17 mouse cellular contexts compared by ENCODE assay signal in the genomic region with DNA sequence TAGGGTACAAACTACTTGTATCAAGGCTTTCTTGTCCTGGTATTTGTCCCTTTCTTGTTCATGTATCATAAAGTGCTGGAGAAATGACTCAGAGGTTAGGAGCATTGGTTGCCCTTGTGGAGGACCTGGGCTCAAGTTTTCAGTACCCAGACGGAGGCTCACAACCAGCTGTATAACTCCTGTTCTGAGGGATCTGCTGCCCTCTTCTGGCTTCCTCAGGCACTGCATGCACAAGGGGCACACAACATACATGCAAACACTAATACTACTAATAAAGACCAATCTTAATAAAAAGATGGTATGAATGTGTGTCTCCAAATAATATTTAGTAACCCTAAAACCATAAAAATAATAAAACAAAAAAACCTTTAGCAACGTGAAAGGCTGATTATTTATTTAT.
DNase-seq lines count a peak whose midpoint lies in the region; ATAC-seq and TF ChIP-seq lines count a peak whose summit lies in the region.
"Had no signal": no experiment of that assay in that cellular context is flagged by ENCODE, and none has a peak within 500 bp of the region (broad histone marks: within the 10 kb centered on the region; RNA-seq: fewer than 3 reads in every experiment).

No protein-coding gene starts in this region.

- no peaks in the 10 kb centered on the region for H3K27me3 ChIP-seq in kidney, adult 2 months (replicated peaks; ENCODE audit: control insufficient read depth, insufficient read depth, low read length)
- H3K27me3 ChIP-seq in kidney, embryonic 14.5 days (ENCODE audit: control insufficient read depth, insufficient read depth, low read length) = no peaks in the 10 kb centered on the region
- H3K27me3 ChIP-seq in lung, embryonic 14.5 days (ENCODE audit: insufficient read depth, low read length) = no peaks in the 10 kb centered on the region
- no peaks in the 10 kb centered on the region for H3K27me3 ChIP-seq in MEL (ENCODE audit: control insufficient read depth in 1 of 2, insufficient read depth in 2 of 2, low read length in 2 of 2)
- no peaks in the 10 kb centered on the region for H3K27me3 ChIP-seq in stomach, postnatal 0 days (ENCODE audit: control insufficient read depth, insufficient read depth, low read length)
- H3K27me3 ChIP-seq: forebrain, embryonic 13.5 days; heart, embryonic 15.5 days; limb, embryonic 15.5 days; neural tube, embryonic 13.5 days; stomach, embryonic 15.5 days had no signal

- 0 out of 2 replicates have a peak, but pooled peaks have one; percentile 15 for TF ChIP-seq CTCF in kidney, adult 2 months (conservative IDR thresholded peaks at IDR 0.05; ENCODE audit: insufficient read depth, insufficient read length, low read depth, low read length)
- TF ChIP-seq CTCF in lung, embryonic 14.5 days (IDR thresholded peaks at IDR 0.05; ENCODE audit: low read depth) = 0 out of 2 replicates have a peak, but pooled peaks have one; percentile 26
- peak; percentile 16 to 38 (median 28); a peak in 5 of 6 replicates for TF ChIP-seq CTCF in MEL (IDR thresholded peaks at IDR 0.05 in 2 of 3, conservative IDR thresholded peaks at IDR 0.05 in 1 of 3; ENCODE audit: control insufficient read depth in 1 of 3, insufficient read depth in 1 of 3, low read depth in 2 of 3, low read length in 3 of 3, poor library complexity in 1 of 3, severe bottlenecking in 1 of 3)
- peak; percentile 30; the same call in 1 of the 2 replicates for TF ChIP-seq CTCF in stomach, postnatal 0 days (IDR thresholded peaks at IDR 0.05; ENCODE audit: low read depth)

- H3K4me3 ChIP-seq in kidney, adult 2 months (ENCODE audit: insufficient read depth, low read depth, low read length) = no peak overlapping the region
- H3K4me3 ChIP-seq in kidney, embryonic 14.5 days (ENCODE audit: low read length) = no peak overlapping the region
- no peak overlapping the region for H3K4me3 ChIP-seq in lung, embryonic 14.5 days (ENCODE audit: low read depth, low read length)
- no peak overlapping the region for H3K4me3 ChIP-seq in MEL (ENCODE audit: control insufficient read depth in 1 of 2, insufficient read depth in 1 of 2, low read depth in 2 of 2, low read length in 2 of 2)
- H3K4me3 ChIP-seq in stomach, postnatal 0 days (ENCODE audit: low read depth, low read length) = no peak overlapping the region
- H3K4me3 ChIP-seq: forebrain, embryonic 13.5 days; heart, embryonic 15.5 days; limb, embryonic 15.5 days; neural tube, embryonic 13.5 days; stomach, embryonic 15.5 days had no signal

- no peak overlapping the region for H3K27ac ChIP-seq in kidney, adult 2 months (ENCODE audit: insufficient read depth, low read depth, low read length)
- no peak overlapping the region for H3K27ac ChIP-seq in kidney, embryonic 14.5 days (ENCODE audit: low read depth, low read length)
- no peak overlapping the region for H3K27ac ChIP-seq in lung, embryonic 14.5 days (ENCODE audit: low read depth)
- H3K27ac ChIP-seq in MEL (ENCODE audit: control insufficient read depth, low read depth, low read length) = no peak overlapping the region
- H3K27ac ChIP-seq in stomach, postnatal 0 days (replicated peaks) = no peak overlapping the region
- H3K27ac ChIP-seq: forebrain, embryonic 13.5 days; heart, embryonic 15.5 days; limb, embryonic 15.5 days; neural tube, embryonic 13.5 days; stomach, embryonic 15.5 days had no signal

- TF ChIP-seq POLR2A in kidney, adult 2 months (IDR thresholded peaks at IDR 0.05; ENCODE audit: low read depth, low read length) = no peak
- TF ChIP-seq POLR2A in MEL (IDR thresholded peaks at IDR 0.05; ENCODE audit: control insufficient read depth in 1 of 2, insufficient read depth in 1 of 2, low read depth in 1 of 2, low read length in 2 of 2, poor library complexity in 1 of 2) = no peak

- peak; percentile 3 for TF ChIP-seq RAD21 in MEL (IDR thresholded peaks at IDR 0.05; ENCODE audit: low read depth, low read length)

- H3K4me1 ChIP-seq in kidney, adult 2 months (ENCODE audit: control insufficient read depth, insufficient read depth, low read length) = no peaks in the 10 kb centered on the region
- H3K4me1 ChIP-seq in kidney, embryonic 14.5 days (ENCODE audit: control insufficient read depth, insufficient read depth, low read length) = no peaks in the 10 kb centered on the region
- no peaks in the 10 kb centered on the region for H3K4me1 ChIP-seq in lung, embryonic 14.5 days (ENCODE audit: insufficient read depth)
- H3K4me1 ChIP-seq in MEL (ENCODE audit: control insufficient read depth in 1 of 2, insufficient read depth in 2 of 2, low read length in 2 of 2) = no peaks in the 10 kb centered on the region
- H3K4me1 ChIP-seq in stomach, postnatal 0 days (replicated peaks; ENCODE audit: control insufficient read depth, insufficient read depth) = no peaks in the 10 kb centered on the region
- H3K4me1 ChIP-seq: forebrain, embryonic 13.5 days; heart, embryonic 15.5 days; limb, embryonic 15.5 days; neural tube, embryonic 13.5 days; stomach, embryonic 15.5 days had no signal

- H3K79me2 ChIP-seq in MEL (ENCODE audit: control insufficient read depth, insufficient read depth, low read length, poor library complexity) = no peaks in the 10 kb centered on the region

- H3K9ac ChIP-seq in kidney, embryonic 14.5 days (ENCODE audit: low read depth, low read length) = no peak overlapping the region
- H3K9ac ChIP-seq in lung, embryonic 14.5 days = no peak overlapping the region
- H3K9ac ChIP-seq in MEL (ENCODE audit: control insufficient read depth, low read depth, low read length, poor library complexity, severe bottlenecking) = no peak overlapping the region
- no peak overlapping the region for H3K9ac ChIP-seq in stomach, postnatal 0 days (ENCODE audit: low read length)
- H3K9ac ChIP-seq: forebrain, embryonic 13.5 days; heart, embryonic 15.5 days; limb, embryonic 15.5 days; neural tube, embryonic 13.5 days; stomach, embryonic 15.5 days had no signal

- H3K36me3 ChIP-seq in kidney, adult 2 months (ENCODE audit: control insufficient read depth, insufficient read depth, low read length) = no peaks in the 10 kb centered on the region
- no peaks in the 10 kb centered on the region for H3K36me3 ChIP-seq in kidney, embryonic 14.5 days (ENCODE audit: control insufficient read depth, insufficient read depth, low read length)
- no peaks in the 10 kb centered on the region for H3K36me3 ChIP-seq in lung, embryonic 14.5 days (ENCODE audit: insufficient read depth)
- H3K36me3 ChIP-seq in MEL (ENCODE audit: control insufficient read depth in 1 of 2, insufficient read depth in 2 of 2, low read length in 2 of 2) = no peaks in the 10 kb centered on the region
- no peaks in the 10 kb centered on the region for H3K36me3 ChIP-seq in stomach, postnatal 0 days (ENCODE audit: control insufficient read depth, insufficient read depth, low read length)
- H3K36me3 ChIP-seq: heart, embryonic 15.5 days; limb, embryonic 15.5 days; stomach, embryonic 15.5 days had no signal

- no peak for TF ChIP-seq EP300 in MEL (IDR thresholded peaks at IDR 0.05; ENCODE audit: low read depth in 1 of 2, low read length in 2 of 2)
- no peak for TF ChIP-seq EP300 in stomach, postnatal 0 days (optimal IDR thresholded peaks at IDR 0.05)

- intact Hi-C loops in heart, postnatal 36 days (cut with DNase I) = no loop called here

- 0 out of 2 replicates have a peak, but pooled peaks cover 2% of the 10 kb centered on the region for H3K9me3 ChIP-seq in kidney, embryonic 14.5 days (ENCODE audit: control insufficient read depth, low read length)
- no peaks in the 10 kb centered on the region for H3K9me3 ChIP-seq in lung, embryonic 14.5 days (ENCODE audit: low read depth, low read length)
- H3K9me3 ChIP-seq in MEL (replicated peaks; ENCODE audit: insufficient read depth, low read length) = no peaks in the 10 kb centered on the region; the same call in 1 of the 2 replicates
- H3K9me3 ChIP-seq in stomach, postnatal 0 days (ENCODE audit: control insufficient read depth, low read length) = no peaks in the 10 kb centered on the region
- H3K9me3 ChIP-seq: forebrain, embryonic 13.5 days; heart, embryonic 15.5 days; limb, embryonic 15.5 days; neural tube, embryonic 13.5 days; stomach, embryonic 15.5 days had no signal

- WGBS in kidney, adult 2 months = 74% methylated on average over 2 of the region's 2 CpGs
- WGBS in kidney, embryonic 14.5 days = 73% methylated on average over 2 of the region's 2 CpGs
- WGBS in lung, embryonic 14.5 days = 61% methylated on average over 2 of the region's 2 CpGs
- 74% methylated on average over 2 of the region's 2 CpGs for WGBS in stomach, postnatal 0 days

- no peak overlapping the region for H3K4me2 ChIP-seq in kidney, embryonic 14.5 days (replicated peaks; ENCODE audit: low read depth, low read length)
- H3K4me2 ChIP-seq in lung, embryonic 14.5 days = no peak overlapping the region
- no peak overlapping the region for H3K4me2 ChIP-seq in stomach, postnatal 0 days (replicated peaks; ENCODE audit: low read depth)
- H3K4me2 ChIP-seq: forebrain, embryonic 13.5 days; heart, embryonic 15.5 days; limb, embryonic 15.5 days; midbrain, embryonic 11.5 days; neural tube, embryonic 13.5 days; stomach, embryonic 15.5 days had no signal

- ATAC-seq in kidney, embryonic 14.5 days (ENCODE audit: low FRiP score, low TSS enrichment) = no peak
- no peak for ATAC-seq in lung, embryonic 14.5 days (ENCODE audit: insufficient read depth)
- no peak for ATAC-seq in stomach, postnatal 0 days (ENCODE audit: low FRiP score, low TSS enrichment)
- ATAC-seq: forebrain, embryonic 13.5 days had no signal

- DNase-seq in kidney, adult 2 months = no peak
- no peak for DNase-seq in lung, embryonic 14.5 days
- no peak for DNase-seq in lung, postnatal 36 days
- peak; percentile 13 for DNase-seq in MEL (ENCODE audit: low read depth, low spot score)
- DNase-seq in stomach, postnatal 0 days (ENCODE audit: low spot score) = no peak
- DNase-seq in heart, postnatal 36 days = no peak
- DNase-seq: cerebellum, adult 8-10 months; gastrocnemius, postnatal 25 days; kidney, adult 9 months; spleen, adult 18-20 months had no signal

TF ChIP-seq in MEL, 35 proteins besides CTCF, POLR2A, EP300 and RAD21 (continues in another document):
- TF ChIP-seq ZC3H11A (IDR thresholded peaks at IDR 0.05; ENCODE audit: low read depth, low read length) = no peak
- TF ChIP-seq POLR2AphosphoS2 (IDR thresholded peaks at IDR 0.05; ENCODE audit: low read length) = no peak
- no peak for TF ChIP-seq TCF12 (IDR thresholded peaks at IDR 0.05; ENCODE audit: low read depth, low read length)
- TF ChIP-seq KAT2A (conservative IDR thresholded peaks at IDR 0.05; ENCODE audit: low read depth, low read length) = no peak
- TF ChIP-seq SIN3A (IDR thresholded peaks at IDR 0.05; ENCODE audit: low read length) = no peak
- TF ChIP-seq RCOR1 (IDR thresholded peaks at IDR 0.05; ENCODE audit: low read depth, low read length) = no peak
- TF ChIP-seq UBTF (IDR thresholded peaks at IDR 0.05; ENCODE audit: borderline replicate concordance, insufficient read depth, low read depth, low read length) = no peak
- no peak for TF ChIP-seq ETS1 (IDR thresholded peaks at IDR 0.05; ENCODE audit: low read depth, low read length)
- no peak for TF ChIP-seq MAFK (IDR thresholded peaks at IDR 0.05; ENCODE audit: borderline replicate concordance, low read depth, low read length)
- TF ChIP-seq MXI1 (IDR thresholded peaks at IDR 0.05; ENCODE audit: low read depth, low read length) = no peak
- no peak for TF ChIP-seq CHD2 (IDR thresholded peaks at IDR 0.05; ENCODE audit: low read length)
